Mouse (Mus musculus) bone marrow macrophage, adult 2 months (primary cell): ENCODE results near the gene Pamr1.

ENCODE experiments used
- CTCF ChIP-seq: IDR thresholded peaks from 2 replicates; pipeline ENCODE4 v1.5.1; 2012; ENCODE audit warnings: low read depth, mild to moderate bottlenecking, low read length, moderate library complexity
- POLR2A ChIP-seq: IDR thresholded peaks from 2 replicates; pipeline ENCODE4 v1.6.1; 2012; ENCODE audit warnings: mild to moderate bottlenecking, low read depth, low read length, borderline replicate concordance

GRCm38 (mm10) chr2:102676716-102677312 is 127.0 kb downstream of the Pamr1 start:
- no peak for TF ChIP-seq CTCF
- TF ChIP-seq POLR2A = no peak
